Mouse (Mus musculus): ENCODE measurements around the gene Gm20696.

DNA sequence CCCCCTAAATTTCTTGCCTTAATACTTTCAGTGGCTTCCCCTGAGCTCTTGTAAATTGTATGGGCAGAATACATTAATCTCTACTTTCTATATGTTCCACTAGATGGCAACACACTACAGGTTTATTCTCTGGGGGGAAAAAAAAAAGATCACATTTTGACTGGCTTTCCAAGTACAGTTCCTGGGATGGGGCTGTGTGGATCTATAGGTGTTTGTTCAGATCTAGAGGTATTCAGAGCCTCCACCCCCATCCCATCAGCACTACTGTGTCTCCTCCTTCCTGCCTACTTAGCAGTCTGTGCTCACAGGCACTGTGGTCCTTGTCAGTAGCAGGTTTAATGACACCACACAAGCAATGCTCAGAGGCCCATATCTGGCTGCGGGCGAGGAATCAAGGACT, 14.3 kb downstream of the Gm20696 start:
- TF ChIP-seq GATA1 (IDR thresholded peaks at IDR 0.05; ENCODE audit: borderline replicate concordance, low read length) (no peak), FLI1 (IDR thresholded peaks at IDR 0.05; ENCODE audit: low read length) (no peak)
